Mouse (Mus musculus) hindbrain, embryonic 16.5 days (tissue): ENCODE results near the gene Jag1. TPM values are rescaled to one million over a fixed set of nuclear protein-coding genes. Genes with fewer than 3 reads are reported as not detected.
A peak's percentile ranks its signal among the peaks of the same experiment; 100 is the strongest.

Experiments used
- ATAC-seq: fragments of 200-750 bp; cut with Nextera tagmentation; 2 replicates; pipeline ENCODE4 v1.8.0; 2017; ENCODE audit warnings: moderate TSS enrichment, moderate library complexity
- H3K27ac ChIP-seq: fragments of 300-500 bp; sonication (generic); 2 replicates; pipeline ENCODE4 v1.5.1; 2014; ENCODE audit warnings: low read depth, mild to moderate bottlenecking, control low read depth, low read length, moderate library complexity
- H3K27me3 ChIP-seq: fragments of 300-500 bp; sonication (generic); replicated peaks from 2 replicates; pipeline ENCODE4 v1.6.1; 2014; ENCODE audit warnings: low read length; ENCODE audit not compliant: control insufficient read depth, insufficient read depth
- H3K36me3 ChIP-seq: fragments of 300-500 bp; sonication (generic); 2 replicates; pipeline ENCODE4 v1.6.1; 2014; ENCODE audit warnings: mild to moderate bottlenecking, low read length, moderate library complexity, mixed read lengths; ENCODE audit not compliant: control insufficient read depth, insufficient read depth
- H3K4me1 ChIP-seq: fragments of 300-500 bp; sonication (generic); 2 replicates; pipeline ENCODE4 v1.6.1; 2014; ENCODE audit warnings: low read depth, low read length; ENCODE audit not compliant: control insufficient read depth, insufficient read depth
- H3K4me2 ChIP-seq: fragments of 300-500 bp; sonication (generic); 2 replicates; pipeline ENCODE4 v1.6.1; 2014; ENCODE audit warnings: mild to moderate bottlenecking, low read length, control low read depth, moderate library complexity
- H3K4me3 ChIP-seq: fragments of 300-500 bp; sonication (generic); 2 replicates; pipeline ENCODE4 v1.5.1; 2014; ENCODE audit warnings: mild to moderate bottlenecking, low read length, control low read depth, moderate library complexity
- H3K9ac ChIP-seq: fragments of 300-500 bp; sonication (generic); 2 replicates; pipeline ENCODE4 v1.6.1; 2014; ENCODE audit warnings: low read depth, mild to moderate bottlenecking, control low read depth, low read length, moderate library complexity
- H3K9me3 ChIP-seq: fragments of 300-500 bp; sonication (generic); 2 replicates; pipeline ENCODE4 v1.6.1; 2014; ENCODE audit warnings: mild to moderate bottlenecking, low read length, moderate library complexity; ENCODE audit not compliant: control insufficient read depth
- WGBS: fragments of 180-500 bp; shearing (Covaris S2); extraction: QIAGEN DNeasy Blood & Tissue Kit; methylation state at CpG from one replicate; pipeline ENCODE4 v1.1.7; 2014; 5-methylcytosine and 5-hydroxymethylcytosine counted together
- polyA plus RNA-seq: library from polyadenylated mRNA; unstranded; fragments of >200 nt; fragmentation: Nextera tagmentation; extraction: Ambion mirVana; gene quantifications from 2 replicates; pipeline ENCODE4 v1.2.1, GENCODE M21; 2015

The Jag1 gene
- polyA plus RNA-seq, 1 experiment from 2014 or later = 5.1 TPM

DNA sequence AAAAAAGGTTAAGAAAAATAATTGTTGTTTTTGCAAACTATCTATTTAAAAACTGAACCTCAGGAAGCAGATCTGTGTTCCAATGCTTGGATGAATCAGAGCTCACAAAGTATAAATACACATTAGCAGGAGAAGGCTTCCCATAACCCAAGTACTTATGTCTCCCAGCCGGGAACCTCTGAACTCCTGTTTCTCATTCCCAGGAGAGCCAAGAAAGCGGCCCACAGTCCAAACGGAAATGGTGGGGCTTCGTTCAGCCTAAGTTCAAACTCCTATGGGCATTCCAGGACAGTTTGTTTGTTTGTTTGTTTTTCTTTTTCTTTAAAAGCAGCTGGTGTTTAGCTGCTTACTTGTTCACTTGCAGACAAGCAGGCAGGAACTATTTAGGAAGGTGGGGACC, 37.7 kb downstream of the Jag1 start:
- 75% methylated on average over 4 of the region's 4 CpGs for WGBS
- H3K27ac ChIP-seq = no peak overlapping the region
- no peak for ATAC-seq

GRCm38 (mm10) chr2:137074313-137074620, 42.2 kb downstream of the Jag1 start:
- Histone ChIP-seq H3K27me3 (no peaks in the 10 kb centered on the region), H3K9me3 (no peaks in the 10 kb centered on the region), H3K4me2 (no peak overlapping the region), H3K36me3 (no peaks in the 10 kb centered on the region), H3K9ac (no peak overlapping the region), H3K27ac (no peak overlapping the region), H3K4me1 (peaks cover 2% of the 10 kb centered on the region; the same call in 1 of the 2 replicates), H3K4me3 (no peak overlapping the region)
- whole genome bisulfite sequencing = 23% methylated on average over 2 of the region's 2 CpGs
- no peak for ATAC-seq

More for the DNA sequence above, 37.7 kb downstream of the Jag1 start:
- H3K9ac ChIP-seq = no peak overlapping the region
- no peak overlapping the region for H3K4me2 ChIP-seq
- H3K36me3 ChIP-seq = no peaks in the 10 kb centered on the region
- H3K4me1 ChIP-seq = peaks cover 3% of the 10 kb centered on the region
- no peaks in the 10 kb centered on the region for H3K9me3 ChIP-seq
- H3K27me3 ChIP-seq = no peaks in the 10 kb centered on the region
- no peak overlapping the region for H3K4me3 ChIP-seq

DNA sequence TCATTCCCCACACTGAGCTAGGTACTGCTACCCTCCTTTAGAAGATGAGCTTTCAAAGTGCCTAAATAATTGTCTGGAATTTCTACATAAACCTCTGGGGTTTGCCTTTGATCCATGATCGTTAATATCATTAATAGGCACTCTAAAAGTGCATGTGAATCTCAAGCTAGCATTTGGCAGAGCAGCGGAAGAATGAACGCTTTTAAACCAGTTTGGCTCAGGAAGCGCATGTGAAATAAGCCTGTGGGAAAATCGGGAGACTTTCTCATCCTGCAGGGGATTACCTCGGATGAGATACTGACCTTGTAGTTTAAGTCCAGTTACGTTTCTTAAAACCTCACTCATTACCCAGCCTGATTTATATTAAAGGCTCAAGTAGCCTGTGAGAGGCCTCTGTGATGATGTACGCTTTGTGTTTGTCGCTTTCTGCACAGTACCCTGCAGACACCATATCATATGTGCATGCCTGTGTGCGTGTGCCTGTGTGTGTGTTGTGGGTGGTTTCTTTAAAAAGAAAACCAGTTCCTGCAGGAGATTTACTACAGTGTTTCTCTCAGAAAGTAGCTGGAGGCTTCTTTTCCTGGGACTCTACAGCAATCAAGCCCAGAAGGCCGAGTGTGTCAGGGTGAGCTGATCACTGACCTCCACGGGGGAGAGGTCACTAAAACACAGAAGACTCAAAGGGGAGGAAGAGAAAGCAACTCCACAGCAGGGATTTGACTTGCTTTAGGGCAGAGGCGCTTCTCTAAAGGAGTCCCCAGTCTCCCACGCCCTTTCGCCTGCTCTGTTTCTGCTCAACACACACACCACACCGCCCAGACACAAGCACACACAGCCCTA, 42.8 kb downstream of the Jag1 start:
- WGBS = 29% methylated on average over 16 of the region's 16 CpGs
- Histone ChIP-seq H3K27ac (no peak overlapping the region), H3K27me3 (no peaks in the 10 kb centered on the region), H3K4me3 (no peak overlapping the region), H3K4me2 (no peak overlapping the region), H3K9me3 (no peaks in the 10 kb centered on the region), H3K9ac (no peak overlapping the region), H3K4me1 (peaks cover 2% of the 10 kb centered on the region; the same call in 1 of the 2 replicates), H3K36me3 (no peaks in the 10 kb centered on the region)
- ATAC-seq = no peak

GRCm38 (mm10) chr2:137067479-137068110, 48.8 kb downstream of the Jag1 start:
- H3K4me2 ChIP-seq = no peak overlapping the region
- 70% methylated on average over 10 of the region's 10 CpGs for WGBS
- H3K36me3 ChIP-seq = no peaks in the 10 kb centered on the region
- H3K4me3 ChIP-seq = no peak overlapping the region
- ATAC-seq = peak; percentile 54
- H3K27ac ChIP-seq = no peak overlapping the region
- H3K9ac ChIP-seq = no peak overlapping the region
- H3K9me3 ChIP-seq = no peaks in the 10 kb centered on the region
- H3K4me1 ChIP-seq = no peaks in the 10 kb centered on the region
- no peaks in the 10 kb centered on the region for H3K27me3 ChIP-seq

- Histone ChIP-seq H3K27me3 (no peaks in the 10 kb centered on the region), H3K4me2 (no peak overlapping the region), H3K9ac (no peak overlapping the region), H3K4me1 (no peaks in the 10 kb centered on the region), H3K27ac (no peak overlapping the region), H3K9me3 (no peaks in the 10 kb centered on the region), H3K4me3 (no peak overlapping the region), H3K36me3 (no peaks in the 10 kb centered on the region)
- WGBS = 31% methylated on average over 3 of the region's 3 CpGs
- ATAC-seq = no peak
Observed at GRCm38 (mm10) chr2:137064513-137064912, 51.9 kb downstream of the Jag1 start.

DNA sequence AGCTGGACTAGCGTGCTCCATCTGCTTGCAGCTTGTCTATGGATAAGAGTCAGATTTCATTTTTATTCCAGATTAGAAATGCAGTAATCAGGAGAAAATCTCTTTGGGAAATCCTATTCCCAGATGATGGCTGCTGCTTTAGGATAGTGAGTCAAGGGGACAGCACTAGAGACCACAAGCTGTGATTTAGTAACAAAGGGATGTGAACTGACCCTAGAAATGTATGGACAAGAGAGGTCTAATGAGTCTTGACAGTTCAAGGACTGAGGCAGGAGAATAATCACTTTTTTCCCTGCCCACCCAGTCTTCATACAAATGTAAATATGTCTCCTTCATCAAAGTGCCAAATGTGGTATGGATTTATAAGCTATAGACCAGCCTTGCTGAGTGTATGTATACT, 52.6 kb downstream of the Jag1 start:
- no peaks in the 10 kb centered on the region for H3K9me3 ChIP-seq
- H3K4me1 ChIP-seq = no peaks in the 10 kb centered on the region
- no peak overlapping the region for H3K9ac ChIP-seq
- no peak overlapping the region for H3K4me2 ChIP-seq
- no peak overlapping the region for H3K4me3 ChIP-seq
- H3K27me3 ChIP-seq = no peaks in the 10 kb centered on the region
- no peaks in the 10 kb centered on the region for H3K36me3 ChIP-seq
- 72% methylated on average over 1 of the region's 1 CpGs for WGBS
- ATAC-seq = no peak
- no peak overlapping the region for H3K27ac ChIP-seq

DNA sequence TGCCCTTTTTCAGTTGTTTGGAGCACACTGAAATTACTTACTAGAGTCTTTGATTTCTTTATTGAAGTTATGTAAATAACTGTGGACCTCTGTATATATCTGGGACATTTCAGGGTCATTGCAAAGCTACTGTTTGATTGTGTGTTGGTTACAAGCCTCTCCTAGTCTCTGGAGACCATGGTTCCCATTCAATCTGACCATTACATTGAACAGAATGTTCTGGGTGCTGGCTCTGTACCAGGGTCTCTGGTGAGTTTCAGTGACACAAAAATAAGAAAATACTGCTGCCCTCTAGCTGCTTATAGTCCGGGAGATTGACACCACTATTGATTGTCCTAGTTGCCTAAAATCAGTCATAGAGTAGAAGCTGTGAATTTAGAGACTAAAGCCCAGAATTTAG, 66.5 kb downstream of the Jag1 start:
- 80% methylated on average over 1 of the region's 1 CpGs for WGBS
- Histone ChIP-seq H3K4me2 (no peak overlapping the region), H3K4me1 (no peaks in the 10 kb centered on the region), H3K9ac (no peak overlapping the region), H3K27me3 (no peaks in the 10 kb centered on the region), H3K27ac (no peak overlapping the region), H3K36me3 (no peaks in the 10 kb centered on the region), H3K4me3 (no peak overlapping the region), H3K9me3 (no peaks in the 10 kb centered on the region)
- ATAC-seq = no peak

- H3K27me3 ChIP-seq = no peaks in the 10 kb centered on the region
- ATAC-seq = no peak
- no peaks in the 10 kb centered on the region for H3K36me3 ChIP-seq
- H3K9me3 ChIP-seq = no peaks in the 10 kb centered on the region
- H3K9ac ChIP-seq = no peak overlapping the region
- no peak overlapping the region for H3K4me2 ChIP-seq
- no peak overlapping the region for H3K4me3 ChIP-seq
- no peaks in the 10 kb centered on the region for H3K4me1 ChIP-seq
- H3K27ac ChIP-seq = no peak overlapping the region
- 85% methylated on average over 2 of the region's 2 CpGs for WGBS
Observed at GRCm38 (mm10) chr2:137049367-137049766, 67.1 kb downstream of the Jag1 start.

DNA sequence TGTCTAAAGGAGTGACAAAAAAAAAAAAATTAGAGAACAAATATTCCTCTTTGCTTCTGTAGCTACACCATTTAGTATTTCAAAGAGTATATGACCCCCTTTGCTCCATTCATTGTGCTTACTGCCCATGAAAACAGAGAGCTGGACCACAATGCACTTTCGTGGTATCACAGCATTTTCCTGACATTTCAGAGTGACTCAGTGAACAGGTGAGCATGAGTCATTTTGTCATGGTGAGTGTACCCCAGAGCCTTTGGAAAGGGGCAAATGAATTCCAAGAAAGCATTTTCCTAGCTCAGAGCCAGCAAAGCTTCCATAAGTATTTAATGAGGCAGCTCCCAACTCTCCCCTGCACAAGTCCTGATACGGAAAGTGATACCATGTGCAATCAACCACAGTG, 72.3 kb downstream of the Jag1 start:
- WGBS = 81% methylated on average over 2 of the region's 2 CpGs
- ATAC-seq = no peak
- Histone ChIP-seq H3K4me2 (no peak overlapping the region), H3K36me3 (no peaks in the 10 kb centered on the region), H3K9ac (no peak overlapping the region), H3K4me1 (no peaks in the 10 kb centered on the region), H3K27ac (no peak overlapping the region), H3K9me3 (no peaks in the 10 kb centered on the region), H3K4me3 (no peak overlapping the region), H3K27me3 (no peaks in the 10 kb centered on the region)
